Mouse (Mus musculus): ENCODE measurements at regions not wholly inside any gene's neighbourhood (a gene's known extent, or its start where the extent isn't known, plus 50 kb on each side); places are given as distances from the start of the nearest gene placed in this dataset.
A peak's percentile ranks its signal among the peaks of the same experiment; 100 is the strongest.

GRCm38 (mm10) chr1:186572651-186573050, 133.1 kb downstream of the Tgfb2 start:
- no peak for DNase-seq

GRCm38 (mm10) chr1:186572092-186572491, 133.7 kb downstream of the Tgfb2 start:
- no peak for DNase-seq

- DNase-seq = no peak
These were observed 137.3 kb downstream of the Tgfb2 start for GRCm38 (mm10) chr1:186568496-186568895.

- DNase-seq = no peak
These were observed 137.7 kb downstream of the Tgfb2 start for GRCm38 (mm10) chr1:186568076-186568475.

GRCm38 (mm10) chr1:186567136-186567826, 138.5 kb downstream of the Tgfb2 start:
- no peak for DNase-seq

GRCm38 (mm10) chr1:186562027-186562426, 143.8 kb downstream of the Tgfb2 start:
- DNase-seq = peak; percentile 56 to 72

GRCm38 (mm10) chr1:186555441-186555975, 150.3 kb downstream of the Tgfb2 start:
- DNase-seq = peak in 1 of 2 experiments; percentile 17

GRCm38 (mm10) chr1:186554520-186555010, 151.2 kb downstream of the Tgfb2 start:
- DNase-seq = peak; percentile 72 to 79

- no peak for DNase-seq
These were observed 153.1 kb downstream of the Tgfb2 start for GRCm38 (mm10) chr1:186552689-186553088.

- DNase-seq = peak; percentile 83 to 84
These were observed 155.4 kb downstream of the Tgfb2 start for GRCm38 (mm10) chr1:186550265-186550885.

GRCm38 (mm10) chr1:186549207-186549606, 156.6 kb downstream of the Tgfb2 start:
- DNase-seq = no peak

GRCm38 (mm10) chr1:186546386-186547185, 159.2 kb downstream of the Tgfb2 start:
- no peak for DNase-seq

- DNase-seq = no peak
These were observed 165.7 kb downstream of the Tgfb2 start for GRCm38 (mm10) chr1:186540070-186540469.

GRCm38 (mm10) chr1:186538233-186538632, 167.6 kb downstream of the Tgfb2 start:
- DNase-seq = no peak

GRCm38 (mm10) chr1:186515976-186516375, 189.8 kb downstream of the Tgfb2 start:
- no peak for DNase-seq

- DNase-seq = peak; percentile 25 to 51
These were observed 190.7 kb downstream of the Tgfb2 start for GRCm38 (mm10) chr1:186515071-186515470.

GRCm38 (mm10) chr1:186513861-186514260, 191.9 kb downstream of the Tgfb2 start:
- DNase-seq = no peak

- DNase-seq = no peak
These were observed 195.3 kb downstream of the Tgfb2 start for GRCm38 (mm10) chr1:186510531-186510930.

- DNase-seq = no peak
These were observed 197.4 kb downstream of the Tgfb2 start for GRCm38 (mm10) chr1:186508358-186508757.

- no peak for DNase-seq
These were observed 197.8 kb downstream of the Tgfb2 start for GRCm38 (mm10) chr1:186507956-186508355.

GRCm38 (mm10) chr1:186506517-186506916, 199.3 kb downstream of the Tgfb2 start:
- peak; percentile 10 to 13 for DNase-seq

GRCm38 (mm10) chr1:186505912-186506311, 199.9 kb downstream of the Tgfb2 start:
- DNase-seq = no peak

- no peak for DNase-seq
These were observed 200.6 kb downstream of the Tgfb2 start for GRCm38 (mm10) chr1:186505051-186505711.

Measured in cerebellum, postnatal 14 days (tissue).